Mouse (Mus musculus): ENCODE results near the gene Unc5a. TPM values are rescaled to one million over a fixed set of nuclear protein-coding genes. Genes with fewer than 3 reads are reported as not detected.

The Unc5a gene
- polyA plus RNA-seq (2014; fragmentation: Illumina TruSeq; extraction: RNeasy Lipid Tissue Mini Kit (QIAGEN cat#74804); ENCODE audit: low read depth, low replicate concordance): not detected

GRCm38 (mm10) chr13:54948531-54949493 is at the start of gene Unc5a:
TSS of gene Unc5a (plus strand) at chr13:54949411.

GRCm38 (mm10) chr13:55021194-55021779 is 72.1 kb downstream of the Unc5a start, which contains the start of gene Hk3:
TSS of gene Hk3 (minus strand) at chr13:55021385.

Other genes starting within 250 kb of the Unc5a start
- 0.14 TPM for gene Cdhr2, start 247.9 kb upstream of the Unc5a start, polyA plus RNA-seq (2014; fragmentation: Illumina TruSeq; extraction: RNeasy Lipid Tissue Mini Kit (QIAGEN cat#74804); ENCODE audit: low read depth, low replicate concordance)
- not detected for gene Gprin1, start 199.5 kb upstream of the Unc5a start, polyA plus RNA-seq (2014; fragmentation: Illumina TruSeq; extraction: RNeasy Lipid Tissue Mini Kit (QIAGEN cat#74804); ENCODE audit: low read depth, low replicate concordance)
- gene Sncb, start 182.8 kb upstream of the Unc5a start, polyA plus RNA-seq (2014; fragmentation: Illumina TruSeq; extraction: RNeasy Lipid Tissue Mini Kit (QIAGEN cat#74804); ENCODE audit: low read depth, low replicate concordance): not detected
- gene Eif4e1b, start 165.4 kb upstream of the Unc5a start, polyA plus RNA-seq (2014; fragmentation: Illumina TruSeq; extraction: RNeasy Lipid Tissue Mini Kit (QIAGEN cat#74804); ENCODE audit: low read depth, low replicate concordance): not detected
- gene Tspan17, start 160.0 kb upstream of the Unc5a start, polyA plus RNA-seq (2014; fragmentation: Illumina TruSeq; extraction: RNeasy Lipid Tissue Mini Kit (QIAGEN cat#74804); ENCODE audit: low read depth, low replicate concordance): 5.2 TPM
- not detected for gene Hk3, start 72.0 kb downstream of the Unc5a start, polyA plus RNA-seq (2014; fragmentation: Illumina TruSeq; extraction: RNeasy Lipid Tissue Mini Kit (QIAGEN cat#74804); ENCODE audit: low read depth, low replicate concordance)
- gene Uimc1, start 150.9 kb downstream of the Unc5a start, polyA plus RNA-seq (2014; fragmentation: Illumina TruSeq; extraction: RNeasy Lipid Tissue Mini Kit (QIAGEN cat#74804); ENCODE audit: low read depth, low replicate concordance): 48.8 TPM
- 22.2 TPM for gene Zfp346, start 155.9 kb downstream of the Unc5a start, polyA plus RNA-seq (2014; fragmentation: Illumina TruSeq; extraction: RNeasy Lipid Tissue Mini Kit (QIAGEN cat#74804); ENCODE audit: low read depth, low replicate concordance)
- gene Gm17617, start 184.1 kb downstream of the Unc5a start, polyA plus RNA-seq (2014; fragmentation: Illumina TruSeq; extraction: RNeasy Lipid Tissue Mini Kit (QIAGEN cat#74804); ENCODE audit: low read depth, low replicate concordance): not detected
- not detected for gene Fgfr4, start 203.2 kb downstream of the Unc5a start, polyA plus RNA-seq (2014; fragmentation: Illumina TruSeq; extraction: RNeasy Lipid Tissue Mini Kit (QIAGEN cat#74804); ENCODE audit: low read depth, low replicate concordance)